Mouse (Mus musculus) macrophage (primary cell): ENCODE data around the gene Kif27. TPM values are rescaled to one million over a fixed set of nuclear protein-coding genes. Genes with fewer than 3 reads are reported as not detected.

Experiments used
- H3K27ac ChIP-seq: fragments of 350-480 bp; formaldehyde crosslinking; 2 replicates; pipeline ENCODE4 v1.9.0; 2021
- H3K36me3 ChIP-seq: fragments of 350-480 bp; formaldehyde crosslinking; 2 replicates; pipeline ENCODE4 v1.9.0; 2021; ENCODE audit errors: inconsistent target
- H3K4me3 ChIP-seq: fragments of 350-480 bp; formaldehyde crosslinking; 2 replicates; pipeline ENCODE4 v1.9.0; 2021; ENCODE audit errors: inconsistent target
- H3K79me2 ChIP-seq: fragments of 350-480 bp; formaldehyde crosslinking; 2 replicates; pipeline ENCODE4 v1.9.0; 2021; ENCODE audit errors: inconsistent target
- WGBS: methylation state at CpG from one replicate; pipeline ENCODE4 v1.1.7; 2026; ENCODE audit warnings: inconsistent platforms; ENCODE audit not compliant: missing documents; 5-methylcytosine and 5-hydroxymethylcytosine counted together
- polyA plus RNA-seq: library from polyadenylated mRNA; stranded (reverse); fragments of 250-400 nt; gene quantifications from 3 replicates; pipeline ENCODE4 v1.2.4, GENCODE M21; 2018; ENCODE audit warnings: inconsistent platforms

Kif27 gene
- polyA plus RNA-seq, 1 experiment from 2014 or later, result 0.20 TPM

- Histone ChIP-seq H3K36me3 (no peaks in the 10 kb centered on the region), H3K79me2 (no peaks in the 10 kb centered on the region), H3K27ac (no peak overlapping the region), H3K4me3 (no peak overlapping the region)
- 90% methylated on average over 6 of the region's 6 CpGs for WGBS
Observed at GRCm38 (mm10) chr13:58314991-58315390, 43.9 kb downstream of the Kif27 start.

DNA sequence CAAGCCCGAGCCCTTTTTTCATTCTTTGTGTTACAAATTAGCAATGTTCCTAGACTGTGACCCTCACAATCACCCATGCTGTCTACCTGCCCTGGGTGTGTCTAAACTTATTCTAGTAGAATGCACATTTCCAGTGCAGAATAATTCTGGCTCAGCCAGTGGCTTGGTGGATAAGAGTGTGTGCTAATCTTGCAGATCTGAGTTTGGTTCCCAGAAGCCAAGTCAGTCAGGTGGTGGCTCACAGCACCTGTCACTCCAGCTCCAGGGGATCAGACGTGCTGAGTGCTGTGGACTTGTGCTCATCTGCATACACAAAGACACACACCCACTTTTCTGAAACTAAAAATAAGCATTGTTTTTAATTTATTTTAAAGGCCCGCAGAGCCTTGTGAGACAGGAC is 45.2 kb downstream of the Kif27 start:
- 89% methylated on average over 3 of the region's 3 CpGs for WGBS

DNA sequence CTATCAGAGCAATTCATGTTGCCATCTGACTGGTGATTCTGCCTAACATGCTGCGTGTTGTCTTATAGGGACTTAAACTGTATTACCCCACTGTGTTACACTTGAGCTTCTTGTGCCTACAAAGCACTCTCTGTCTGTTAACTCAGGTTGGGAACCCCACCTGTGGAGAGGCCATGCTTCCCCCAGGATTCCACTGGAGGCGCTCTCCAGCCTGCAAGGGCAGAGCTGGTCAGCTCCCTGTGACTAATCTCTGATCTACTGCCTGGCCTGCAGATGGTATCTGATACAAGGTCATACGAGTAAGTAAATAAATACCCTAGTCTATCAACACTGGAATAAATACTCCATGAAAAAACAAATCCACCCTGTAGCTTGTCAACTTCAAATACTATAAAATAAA is 47.6 kb downstream of the Kif27 start:
- Histone ChIP-seq H3K79me2 (no peaks in the 10 kb centered on the region), H3K27ac (no peak overlapping the region), H3K4me3 (no peak overlapping the region), H3K36me3 (no peaks in the 10 kb centered on the region)
- 90% methylated on average over 3 of the region's 3 CpGs for WGBS

More for the DNA sequence above, 45.2 kb downstream of the Kif27 start:
- H3K4me3 ChIP-seq, result no peak overlapping the region
- H3K36me3 ChIP-seq, result no peaks in the 10 kb centered on the region
- no peaks in the 10 kb centered on the region for H3K79me2 ChIP-seq
- no peak overlapping the region for H3K27ac ChIP-seq

- Histone ChIP-seq H3K79me2 (no peaks in the 10 kb centered on the region), H3K36me3 (no peaks in the 10 kb centered on the region), H3K27ac (no peak overlapping the region), H3K4me3 (no peak overlapping the region)
- WGBS, result 88% methylated on average over 8 of the region's 8 CpGs
Observed at GRCm38 (mm10) chr13:58309499-58309898, 49.4 kb downstream of the Kif27 start.

DNA sequence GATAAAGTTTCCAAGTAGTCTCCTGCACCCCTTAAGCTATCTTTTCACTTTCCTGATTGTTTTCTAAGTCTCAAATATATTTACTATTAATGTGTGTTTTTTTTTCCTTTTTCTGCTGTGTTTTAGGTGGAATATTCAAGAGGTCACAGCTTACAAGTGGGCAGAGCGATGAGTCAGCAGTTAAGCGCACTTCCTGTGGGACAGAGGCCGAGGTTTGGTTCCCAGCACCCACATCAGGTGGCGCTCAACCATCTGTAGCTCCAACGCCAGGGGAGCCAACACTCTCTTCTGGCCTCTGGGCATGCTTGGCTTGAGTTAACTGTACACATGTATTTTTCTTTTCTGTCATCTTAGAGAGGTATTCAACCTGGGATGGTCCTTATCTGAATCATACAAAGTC is 51.5 kb downstream of the Kif27 start:
- Histone ChIP-seq H3K36me3 (no peaks in the 10 kb centered on the region), H3K4me3 (no peak overlapping the region), H3K27ac (no peak overlapping the region), H3K79me2 (no peaks in the 10 kb centered on the region)
- 91% methylated on average over 5 of the region's 5 CpGs for WGBS

DNA sequence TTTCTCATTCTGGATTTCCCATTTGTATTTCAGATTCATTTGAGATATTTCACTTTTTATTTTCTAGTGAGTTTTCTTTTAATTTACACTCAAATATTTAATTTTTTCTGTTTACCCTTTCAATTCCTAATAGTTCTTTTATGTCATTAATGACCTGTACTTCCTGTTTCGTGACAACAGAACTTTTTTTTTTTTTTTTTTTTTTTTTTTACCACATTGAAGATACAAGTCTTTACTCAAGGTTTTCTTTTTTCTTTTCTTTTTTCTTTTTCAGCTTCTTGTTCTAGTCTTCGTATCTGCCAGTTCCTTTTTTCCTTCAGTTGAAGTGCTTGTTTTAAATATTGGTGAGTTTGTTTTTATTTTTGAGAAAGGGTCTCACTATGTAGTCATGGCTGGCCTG is 53.7 kb downstream of the Kif27 start:
- no peaks in the 10 kb centered on the region for H3K36me3 ChIP-seq
- H3K27ac ChIP-seq, result no peak overlapping the region
- no peak overlapping the region for H3K4me3 ChIP-seq
- 57% methylated on average over 1 of the region's 2 CpGs for WGBS
- H3K79me2 ChIP-seq, result no peaks in the 10 kb centered on the region

DNA sequence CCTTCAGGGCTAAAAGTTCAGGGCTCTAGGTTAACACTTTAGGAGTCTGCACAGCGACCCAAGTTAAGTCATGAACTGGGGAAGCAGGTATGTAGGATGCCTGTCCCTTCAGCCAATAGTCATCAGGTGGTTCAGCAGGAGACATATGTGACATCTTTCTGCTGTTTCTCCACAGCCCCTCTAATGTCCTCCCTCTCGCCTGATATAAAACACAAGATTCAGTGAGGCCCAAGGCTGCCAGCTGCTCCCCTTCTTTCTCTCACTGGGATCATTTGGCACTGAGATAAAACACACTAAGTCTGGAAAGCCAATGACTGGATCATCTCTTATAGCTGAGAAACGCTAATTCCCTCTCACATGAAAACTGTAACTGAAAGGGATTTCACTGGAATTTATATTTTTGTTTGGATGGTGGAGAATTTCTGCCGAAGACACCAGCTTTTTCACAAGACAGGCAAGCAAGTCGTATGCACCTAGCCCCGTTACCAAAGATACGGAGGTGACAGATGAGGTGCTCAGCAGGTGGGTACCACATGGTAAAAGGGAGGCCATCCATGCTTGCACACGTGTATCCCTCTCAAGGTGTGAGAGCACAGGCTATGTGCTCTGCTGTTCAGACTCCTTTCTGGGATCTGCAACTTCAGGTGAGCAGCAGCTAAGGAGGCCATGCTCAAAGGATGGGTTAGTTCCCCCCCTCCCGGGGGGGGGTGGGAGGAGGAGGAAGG is 56.3 kb downstream of the Kif27 start:
- 87% methylated on average over 9 of the region's 9 CpGs for WGBS
- no peaks in the 10 kb centered on the region for H3K36me3 ChIP-seq
- no peak overlapping the region for H3K4me3 ChIP-seq
- H3K79me2 ChIP-seq, result no peaks in the 10 kb centered on the region
- no peak overlapping the region for H3K27ac ChIP-seq

DNA sequence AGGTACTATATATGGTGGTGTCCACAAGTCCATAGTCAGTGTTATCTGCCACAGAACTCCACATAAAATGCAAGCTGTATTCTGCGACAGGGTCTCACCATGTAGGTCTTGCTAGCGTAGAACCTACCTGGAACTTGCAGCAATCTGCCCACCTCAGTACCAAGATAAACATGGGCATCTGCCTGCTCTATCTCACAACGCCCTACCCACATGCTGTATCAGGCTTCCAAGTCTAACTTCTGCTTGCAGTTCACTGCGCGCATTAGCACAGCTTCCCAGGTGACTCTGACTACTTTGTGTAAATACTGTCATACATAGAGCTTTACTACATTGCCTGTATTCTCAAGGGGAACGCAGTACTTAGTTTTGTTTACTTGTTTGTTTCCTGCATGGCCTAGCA is 57.0 kb downstream of the Kif27 start:
- H3K36me3 ChIP-seq, result no peaks in the 10 kb centered on the region
- WGBS, result 92% methylated on average over 6 of the region's 6 CpGs
- no peaks in the 10 kb centered on the region for H3K79me2 ChIP-seq
- H3K4me3 ChIP-seq, result no peak overlapping the region
- no peak overlapping the region for H3K27ac ChIP-seq

- 77% methylated on average over 3 of the region's 3 CpGs for WGBS
- Histone ChIP-seq H3K4me3 (no peak overlapping the region), H3K27ac (no peak overlapping the region), H3K36me3 (no peaks in the 10 kb centered on the region), H3K79me2 (no peaks in the 10 kb centered on the region)
Observed at GRCm38 (mm10) chr13:58298756-58299155, 60.2 kb downstream of the Kif27 start.

- H3K27ac ChIP-seq, result no peak overlapping the region
- WGBS, result 77% methylated on average over 3 of the region's 3 CpGs
- H3K4me3 ChIP-seq, result no peak overlapping the region
- H3K79me2 ChIP-seq, result no peaks in the 10 kb centered on the region
- H3K36me3 ChIP-seq, result no peaks in the 10 kb centered on the region
Observed at GRCm38 (mm10) chr13:58295582-58295981, 63.3 kb downstream of the Kif27 start.

DNA sequence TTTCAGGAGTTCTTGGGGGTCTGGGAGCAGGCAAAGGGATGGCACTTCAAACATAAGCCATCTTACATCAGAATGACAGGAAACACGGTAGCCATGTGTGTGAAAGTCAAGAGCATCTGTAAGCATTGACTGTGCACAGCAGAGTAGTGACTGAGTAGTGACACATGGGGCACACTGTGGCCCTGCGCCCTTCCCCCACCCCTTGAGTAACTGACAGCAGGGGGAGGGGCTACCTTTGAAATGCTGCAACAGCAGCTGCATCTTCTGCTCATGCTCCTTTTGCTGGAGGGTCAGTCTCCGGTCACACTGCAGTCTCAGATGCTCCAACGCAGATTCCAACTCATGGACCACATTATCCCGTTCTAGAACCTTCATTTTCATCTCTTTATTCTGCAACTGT is 66.1 kb downstream of the Kif27 start:
- Histone ChIP-seq H3K4me3 (no peak overlapping the region), H3K27ac (no peak overlapping the region), H3K79me2 (no peaks in the 10 kb centered on the region), H3K36me3 (no peaks in the 10 kb centered on the region)
- 53% methylated on average over 5 of the region's 5 CpGs for WGBS

DNA sequence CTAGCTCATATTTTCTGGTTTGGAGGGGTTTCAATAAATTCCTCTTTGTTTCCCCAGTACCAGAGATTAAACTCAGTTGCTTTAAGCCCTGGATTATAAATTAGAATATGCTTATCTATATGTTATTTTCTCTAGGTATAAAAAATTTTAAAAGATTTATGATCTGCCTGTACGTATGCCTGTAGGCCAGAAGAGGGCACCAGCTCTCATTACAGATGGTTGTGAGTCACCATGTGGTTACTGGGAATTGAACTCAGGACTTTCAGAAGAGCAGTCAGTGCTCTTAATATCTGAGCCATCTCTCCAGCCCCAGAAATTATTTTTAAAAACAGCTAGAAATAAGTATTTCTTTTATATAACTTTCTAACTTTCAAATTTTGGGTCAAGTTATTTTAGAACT is 69.6 kb downstream of the Kif27 start:
- Histone ChIP-seq H3K79me2 (no peaks in the 10 kb centered on the region), H3K4me3 (no peak overlapping the region), H3K27ac (no peak overlapping the region), H3K36me3 (no peaks in the 10 kb centered on the region)
- 93% methylated on average over 1 of the region's 1 CpGs for WGBS

DNA sequence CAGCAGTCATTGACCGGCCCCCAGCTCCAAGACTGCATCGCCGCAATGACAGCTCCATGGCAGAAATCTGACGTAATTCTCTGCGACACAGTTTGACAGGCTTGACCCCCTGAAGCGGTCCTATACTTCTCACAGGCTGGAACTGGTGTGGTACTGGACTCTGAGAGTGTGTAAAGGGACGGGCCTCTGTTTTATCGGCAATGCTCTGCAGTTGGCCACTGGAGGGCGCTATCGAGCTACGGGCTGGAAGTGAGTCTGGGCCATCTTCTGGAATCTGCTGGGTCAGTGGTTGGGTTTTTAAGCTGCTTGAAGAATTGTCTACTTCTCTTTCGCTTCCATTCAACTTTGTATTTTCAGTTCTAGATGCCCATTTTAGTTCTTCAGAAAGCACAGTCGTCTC is 71.1 kb downstream of the Kif27 start:
- WGBS, result 23% methylated on average over 13 of the region's 13 CpGs
- H3K27ac ChIP-seq, result no peak overlapping the region

GRCm38 (mm10) chr13:58283466-58283865 is 75.5 kb downstream of the Kif27 start:
- Histone ChIP-seq H3K36me3 (no peaks in the 10 kb centered on the region), H3K27ac (no peak overlapping the region), H3K79me2 (no peaks in the 10 kb centered on the region), H3K4me3 (no peak overlapping the region)
- WGBS, result 73% methylated on average over 4 of the region's 4 CpGs

More for the DNA sequence above, 71.1 kb downstream of the Kif27 start:
- Histone ChIP-seq H3K36me3 (no peaks in the 10 kb centered on the region), H3K79me2 (no peaks in the 10 kb centered on the region), H3K4me3 (no peak overlapping the region)

DNA sequence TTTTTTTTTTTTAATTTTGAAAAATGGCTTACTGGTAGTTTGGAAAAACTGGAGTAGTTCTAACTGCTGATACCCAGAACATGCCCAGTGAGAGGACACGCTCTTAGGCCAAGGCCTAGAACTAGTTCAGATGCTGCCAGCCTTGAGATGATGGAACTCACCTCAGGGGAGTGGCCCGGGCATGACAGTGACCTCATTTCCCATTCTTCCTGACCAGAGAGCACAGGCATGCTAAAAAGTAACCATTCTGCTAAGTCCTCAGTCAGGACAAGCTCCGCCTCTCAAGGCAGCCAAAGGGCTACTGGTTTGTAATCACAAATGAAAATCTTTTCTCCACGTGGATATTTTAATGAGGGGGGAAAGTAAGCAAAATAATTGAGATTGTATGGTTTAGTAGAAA is 77.0 kb downstream of the Kif27 start:
- Histone ChIP-seq H3K27ac (no peak overlapping the region), H3K79me2 (no peaks in the 10 kb centered on the region), H3K36me3 (no peaks in the 10 kb centered on the region), H3K4me3 (no peak overlapping the region)
- 72% methylated on average over 4 of the region's 4 CpGs for WGBS

DNA sequence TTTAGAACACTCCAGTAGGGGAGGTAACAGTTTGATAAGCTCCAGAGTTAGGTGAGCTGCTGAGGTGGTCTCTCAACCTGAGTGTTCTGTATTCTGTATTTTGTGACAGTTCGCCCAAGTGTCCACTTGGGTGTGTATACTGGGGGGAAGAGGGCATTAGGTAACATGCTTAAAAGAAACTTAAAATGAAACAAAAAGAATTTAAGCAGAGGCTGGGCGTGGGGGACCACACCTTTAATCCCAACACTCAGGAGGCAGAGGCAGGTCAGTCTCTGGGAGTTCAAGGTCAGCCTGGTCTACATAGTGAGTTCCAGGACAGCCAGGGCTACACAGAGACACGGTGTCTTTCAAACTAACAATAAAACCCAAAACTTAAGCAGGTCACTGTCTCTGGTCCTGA is 78.4 kb downstream of the Kif27 start:
- no peak overlapping the region for H3K27ac ChIP-seq
- H3K79me2 ChIP-seq, result no peaks in the 10 kb centered on the region
- no peak overlapping the region for H3K4me3 ChIP-seq
- H3K36me3 ChIP-seq, result no peaks in the 10 kb centered on the region
- WGBS, result 75% methylated on average over 3 of the region's 3 CpGs
